Mouse (Mus musculus) v-Abl transformed pro-B cells (cell line): ENCODE measurements at regions not wholly inside any gene's neighbourhood (a gene's known extent, or its start where the extent isn't known, plus 50 kb on each side); places are given as distances from the start of the nearest gene placed in this dataset.

Source experiments
- in situ Hi-C, 2 experiments: fragments of 400-800 bp; cut with MboI; formaldehyde crosslinking; loops; one replicate each; pipeline ENCODE4 v1.15.1; 2025; ENCODE audit not compliant: unreplicated experiment in 2 of 2

- in situ Hi-C loops, result no loop called here
Measured at GRCm38 (mm10) chr10:45763160-45763955, 185.7 kb downstream of the Hace1 start.

DNA sequence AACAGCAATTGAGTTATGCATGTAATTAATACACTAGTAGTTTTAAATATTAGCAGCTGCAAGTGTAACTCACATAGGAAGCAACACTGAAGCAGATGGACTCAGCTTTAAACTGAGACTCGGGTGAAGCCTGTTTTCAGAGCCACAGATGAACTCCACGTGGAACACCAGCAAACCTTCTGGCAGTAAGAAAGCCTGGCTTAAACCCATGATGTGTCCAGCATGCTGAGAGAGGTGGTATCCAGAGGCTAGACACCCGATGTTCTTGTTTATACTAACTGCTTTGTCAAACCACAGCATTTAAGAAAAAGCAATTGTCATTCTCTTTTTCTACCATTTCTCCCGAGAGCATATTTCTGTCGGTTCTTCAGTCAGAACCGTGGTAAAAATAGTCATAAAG, 202.1 kb downstream of the Hace1 start:
- in situ Hi-C loops, result no loop called here

GRCm38 (mm10) chr10:45783026-45783425, 205.4 kb downstream of the Hace1 start:
- in situ Hi-C loops, result no loop called here

DNA sequence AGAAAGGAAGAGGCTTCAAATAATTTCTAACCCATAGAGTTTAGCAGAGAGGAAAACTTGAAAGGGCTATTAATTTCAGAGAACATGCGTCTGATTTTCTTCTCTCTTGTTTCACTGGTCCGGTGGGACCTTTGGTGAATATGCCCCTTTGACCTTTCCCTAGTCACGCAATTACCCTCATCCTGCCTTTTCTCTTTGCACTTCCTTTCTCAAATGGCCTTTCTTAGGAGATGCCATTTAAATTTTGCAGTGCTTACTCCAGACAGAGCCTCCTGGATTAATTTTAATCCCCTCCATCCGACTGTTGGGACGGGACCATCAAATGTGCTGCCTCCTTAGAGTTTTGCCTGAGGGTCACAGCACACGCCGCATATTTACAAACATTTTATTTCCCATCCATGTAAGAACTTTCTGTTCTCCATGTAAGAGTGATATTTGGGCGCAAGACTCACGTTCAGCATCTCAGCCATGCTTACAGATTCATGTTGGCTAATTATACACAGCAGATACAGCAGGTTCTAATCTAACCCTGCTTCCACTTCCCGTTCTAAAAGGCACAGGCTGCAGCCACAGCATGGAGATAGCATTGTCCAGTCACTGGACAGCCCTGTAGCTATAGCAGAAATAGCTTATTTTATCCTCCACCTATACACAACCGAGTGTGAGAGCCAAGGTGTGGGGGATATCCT, 206.0 kb downstream of the Hace1 start:
- in situ Hi-C loops, result no loop called here

GRCm38 (mm10) chr10:45784150-45784479, 206.5 kb downstream of the Hace1 start:
- in situ Hi-C loops, result no loop called here

DNA sequence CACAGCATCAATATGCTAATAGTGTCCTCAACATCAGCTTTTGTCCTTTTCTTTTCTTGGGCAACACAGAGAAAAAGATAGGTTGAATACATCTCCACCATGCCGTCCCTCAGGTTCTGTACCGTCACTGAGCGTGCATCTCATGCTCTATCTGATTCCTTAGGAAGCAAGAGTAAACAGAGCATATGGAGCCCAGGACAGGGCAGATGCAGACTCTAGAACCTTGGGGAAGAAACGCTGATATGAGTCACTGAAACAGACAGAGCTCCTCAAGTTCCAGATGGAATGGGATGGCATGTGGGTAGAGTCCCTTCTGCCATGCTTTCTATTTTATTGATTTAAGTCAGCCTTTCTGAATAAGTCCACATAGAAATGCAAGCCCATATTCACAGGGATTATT, 206.9 kb downstream of the Hace1 start:
- in situ Hi-C loops, result no loop called here

GRCm38 (mm10) chr10:45788356-45788755, 210.7 kb downstream of the Hace1 start:
- in situ Hi-C loops, result no loop called here

DNA sequence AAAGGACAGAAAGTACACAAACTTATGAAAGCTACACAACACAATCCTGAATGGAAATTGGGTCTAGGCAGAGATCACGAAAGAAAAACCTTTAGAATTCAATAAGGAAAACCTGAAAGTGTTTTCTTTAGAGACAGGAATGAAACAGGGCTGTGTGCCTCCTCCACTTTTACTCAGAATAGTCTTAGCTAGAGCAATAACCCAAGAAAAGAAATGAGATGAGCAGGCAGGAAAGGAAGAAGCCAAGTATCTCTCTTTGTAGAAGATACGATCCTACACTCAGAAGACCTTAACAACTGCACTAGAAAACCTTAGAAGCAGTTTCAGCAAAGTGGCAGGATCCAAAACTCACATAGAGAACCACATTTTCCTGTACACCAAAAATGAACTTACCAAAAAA, 218.0 kb downstream of the Hace1 start:
- in situ Hi-C loops, result loop anchor here in 1 of 2 experiments (5.0 kb wide), 1 partner anchor 122 kb away; no protein-coding TSS in a partner anchor

DNA sequence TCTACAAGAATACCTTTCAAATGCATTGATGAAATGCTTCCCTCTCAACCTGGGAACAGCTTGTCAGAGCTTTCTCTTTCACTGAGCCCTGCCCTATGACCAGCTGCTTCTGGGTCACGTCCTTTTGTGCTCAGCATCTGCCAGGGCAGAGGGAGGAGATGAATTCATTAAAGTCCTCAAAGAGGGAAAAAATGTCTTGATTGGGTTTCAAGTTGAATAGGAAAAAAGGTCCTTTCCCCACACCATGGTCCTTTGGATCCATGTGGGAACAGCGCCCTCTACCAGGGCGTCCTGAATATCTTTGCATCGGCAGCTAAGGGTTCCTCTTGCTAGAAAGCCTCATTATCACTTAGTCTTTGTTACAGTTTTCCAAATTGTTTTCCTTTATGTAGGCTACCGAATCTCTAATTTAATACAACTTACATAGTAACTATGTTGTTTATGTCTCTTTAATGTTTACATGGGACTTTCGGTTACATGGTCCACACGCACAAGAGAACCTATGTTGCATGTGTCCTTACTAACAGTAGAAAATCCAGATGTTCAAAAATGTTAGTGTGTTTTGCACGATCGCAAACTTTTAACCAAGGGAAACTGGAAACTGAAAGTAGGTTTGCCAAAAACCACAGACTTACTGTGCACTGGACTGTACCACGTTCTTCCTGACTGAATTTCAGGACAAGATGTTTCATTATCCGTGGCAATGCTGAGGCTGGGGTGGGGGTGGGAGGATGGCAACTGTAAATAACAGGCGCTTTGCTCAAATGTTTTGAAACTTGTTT, 222.6 kb downstream of the Hace1 start:
- in situ Hi-C loops, result loop anchor here (5.0 to 25.0 kb wide), 7 partner anchors 117 to 713 kb away; no protein-coding TSS in a partner anchor

- in situ Hi-C loops, result loop anchor here (5.0 to 25.0 kb wide), 7 partner anchors 116 to 714 kb away; no protein-coding TSS in a partner anchor
Measured at GRCm38 (mm10) chr10:45801463-45801862, 223.8 kb downstream of the Hace1 start.

GRCm38 (mm10) chr10:45806984-45807827, 229.6 kb downstream of the Hace1 start:
- in situ Hi-C loops, result loop anchor here in 1 of 2 experiments (10.0 to 25.0 kb wide), 2 partner anchors 422 to 720 kb away; no protein-coding TSS in a partner anchor

DNA sequence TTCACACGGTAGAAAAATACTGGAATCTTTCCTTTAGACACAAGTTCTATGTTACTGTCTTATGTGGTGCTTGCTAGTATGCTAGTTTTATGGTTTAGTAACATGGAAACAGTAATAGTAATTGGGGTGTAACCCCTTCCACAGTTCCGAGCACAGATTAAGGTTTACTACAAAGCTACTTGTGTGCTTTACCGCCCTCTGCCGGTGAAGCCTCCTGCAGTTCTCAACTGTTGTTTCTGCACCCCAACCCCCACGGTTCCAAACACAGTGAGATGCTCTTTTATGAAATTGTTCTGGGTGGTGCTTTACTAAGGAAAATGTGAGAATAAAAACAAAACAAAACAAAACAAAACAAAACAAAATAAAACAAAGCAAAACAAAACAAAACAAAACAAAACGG, 234.3 kb downstream of the Hace1 start:
- in situ Hi-C loops, result loop anchor here in 1 of 2 experiments (25.0 kb wide), 1 partner anchor 725 kb away; no protein-coding TSS in a partner anchor

DNA sequence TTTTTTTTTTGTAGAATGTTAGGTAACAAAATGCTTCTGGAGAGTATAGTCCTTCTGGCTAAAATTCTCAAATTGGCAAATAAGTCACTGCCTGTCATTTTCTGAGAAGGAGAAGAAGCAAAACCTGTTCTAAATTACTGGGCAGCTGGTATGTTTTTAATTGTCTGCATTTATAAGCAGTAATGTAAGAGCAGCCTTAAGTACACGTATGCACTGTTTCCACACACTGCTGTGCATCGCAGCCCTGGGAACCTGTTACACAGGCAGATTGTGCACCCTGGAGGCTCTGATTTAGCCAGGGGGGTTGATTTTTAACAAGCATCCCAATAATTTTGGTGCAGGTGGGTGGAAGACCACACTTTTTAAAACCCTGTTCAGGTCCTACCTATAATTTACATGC, 236.2 kb downstream of the Hace1 start:
- in situ Hi-C loops, result loop anchor here in 1 of 2 experiments (25.0 kb wide), 1 partner anchor 727 kb away; no protein-coding TSS in a partner anchor

- in situ Hi-C loops, result loop anchor here in 1 of 2 experiments (25.0 kb wide), 1 partner anchor 729 kb away; no protein-coding TSS in a partner anchor
Measured at GRCm38 (mm10) chr10:45816679-45817078, 239.1 kb downstream of the Hace1 start.

GRCm38 (mm10) chr10:45820986-45821655, 243.5 kb downstream of the Hace1 start:
- in situ Hi-C loops, result loop anchor here in 1 of 2 experiments (25.0 kb wide), 1 partner anchor 734 kb away; no protein-coding TSS in a partner anchor

GRCm38 (mm10) chr10:45822251-45822650, 244.6 kb downstream of the Hace1 start:
- in situ Hi-C loops, result loop anchor here in 1 of 2 experiments (25.0 kb wide), 1 partner anchor 735 kb away; no protein-coding TSS in a partner anchor

GRCm38 (mm10) chr10:45823612-45824011, 246.0 kb downstream of the Hace1 start:
- in situ Hi-C loops, result loop anchor here in 1 of 2 experiments (25.0 kb wide), 1 partner anchor 736 kb away; no protein-coding TSS in a partner anchor

DNA sequence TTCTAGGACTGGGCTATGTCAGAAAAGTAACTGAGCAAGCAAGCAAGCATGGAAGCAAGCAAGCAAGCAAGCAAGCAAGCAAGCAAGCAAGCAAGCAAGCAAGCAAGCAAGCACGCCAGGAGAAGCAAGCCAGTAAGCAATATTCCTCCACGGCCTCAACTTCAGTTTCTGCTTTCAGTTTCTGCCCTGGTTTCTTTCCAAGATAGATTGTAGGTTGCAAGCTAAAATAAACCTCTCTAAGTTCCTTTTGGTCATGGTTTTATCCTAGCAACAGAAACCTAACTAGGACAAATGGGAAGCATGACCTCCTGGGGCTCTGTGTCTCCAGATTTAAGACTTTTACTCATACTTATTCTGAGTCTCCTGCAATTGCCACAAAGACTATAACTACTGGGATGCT, 271.0 kb downstream of the Hace1 start:
- in situ Hi-C loops, result no loop called here

GRCm38 (mm10) chr10:45849841-45850240, 272.2 kb downstream of the Hace1 start:
- in situ Hi-C loops, result no loop called here
